Mouse (Mus musculus) Patski (cell line): ENCODE data around the gene Fam13c. TPM values are rescaled to one million over a fixed set of nuclear protein-coding genes. Genes with fewer than 3 reads are reported as not detected.
A peak's percentile ranks its signal among the peaks of the same experiment; 100 is the strongest.

ENCODE experiments used
- ATAC-seq: fragments of 100-300 bp; one replicate; pipeline ENCODE4 v1.8.0; 2021
- CTCF ChIA-PET: fragments of 350-600 bp; sonication (Branson Sonifier 250); formaldehyde crosslinking; loops from one replicate; lab custom pipeline; 2022; ENCODE audit warnings: inconsistent platforms; lab: Charles Lee
- POLR2A ChIA-PET: fragments of 350-600 bp; sonication (Branson Sonifier 250); formaldehyde crosslinking; loops from one replicate; lab custom pipeline; 2022; ENCODE audit warnings: antibody characterized with exemption, inconsistent platforms; lab: Charles Lee
- DNase-seq: peaks from one replicate; pipeline ENCODE4 v3.0.0-alpha.2; 2011; ENCODE audit warnings: low read depth, low spot score
- H3K27me3 ChIP-seq: fragments of 371-371 bp; one replicate; pipeline ENCODE4 v1.5.1; 2021
- CTCF ChIP-seq: fragments of 100-300 bp; IDR thresholded peaks from one replicate; pipeline ENCODE4 v1.5.1; 2021
- in situ Hi-C: fragments of 300-500 bp; cut with MboI; formaldehyde crosslinking; loops from 3 replicates; pipeline ENCODE4 v1.11.1; 2018; ENCODE audit warnings: low pct_unique_long_range_greater_than_20kb, mixed read lengths
- polyA plus RNA-seq: library from polyadenylated mRNA; unstranded; gene quantifications from one replicate; pipeline ENCODE4 v1.2.3, GENCODE M21; 2021

Fam13c gene
- polyA plus RNA-seq, 1 experiment from 2014 or later: 9.2 TPM

- DNase-seq: no peak
- no peaks in the 10 kb centered on the region for H3K27me3 ChIP-seq
- ATAC-seq: no peak
- ChIA-PET POLR2A (interaction anchor here (0.7 kb wide), 1 partner anchor 14 kb away, joined by 3 read pairs; no protein-coding TSS in a partner anchor), CTCF (interaction anchor here (1.7 kb wide), 1 partner anchor 9 kb away, joined by 5 read pairs; no protein-coding TSS in a partner anchor)
- in situ Hi-C loops: no loop called here
- no peak for TF ChIP-seq CTCF
Measured at GRCm38 (mm10) chr10:70458574-70459263, 18.4 kb downstream of the Fam13c start.

GRCm38 (mm10) chr10:70465638-70466037 lies 25.4 kb downstream of the Fam13c start:
- no peaks in the 10 kb centered on the region for H3K27me3 ChIP-seq
- no peak for ATAC-seq
- ChIA-PET POLR2A (no interaction called here), CTCF (no interaction called here)
- in situ Hi-C loops: no loop called here
- TF ChIP-seq CTCF: no peak
- no peak for DNase-seq

DNA sequence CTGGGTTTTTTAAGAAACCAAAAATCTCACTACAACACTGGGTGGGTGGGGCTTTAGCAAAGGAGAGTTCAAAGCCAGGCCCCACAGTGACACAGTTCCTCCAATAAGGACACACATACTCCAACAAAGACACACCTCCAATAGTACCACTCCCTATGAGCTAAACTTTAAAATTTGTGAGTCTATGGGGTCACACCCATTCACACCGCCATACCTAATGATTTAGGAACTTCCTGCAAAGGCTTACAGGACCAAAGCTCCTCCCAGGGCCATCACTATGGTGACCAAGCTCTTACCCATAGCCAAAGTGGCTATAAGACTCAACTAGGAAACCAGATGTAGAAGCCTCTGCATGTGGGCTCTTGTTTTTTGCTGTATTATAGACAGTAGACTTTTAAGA lies 30.6 kb downstream of the Fam13c start:
- no peak for ATAC-seq
- no peak for DNase-seq
- in situ Hi-C loops: no loop called here
- ChIA-PET POLR2A (no interaction called here), CTCF (no interaction called here)
- H3K27me3 ChIP-seq: no peaks in the 10 kb centered on the region
- TF ChIP-seq CTCF: no peak

- no peak for ATAC-seq
- POLR2A ChIA-PET: no interaction called here
- no peak for DNase-seq
- TF ChIP-seq CTCF: no peak
- in situ Hi-C loops: no loop called here
- H3K27me3 ChIP-seq: no peaks in the 10 kb centered on the region
- CTCF ChIA-PET: no interaction called here
Measured at GRCm38 (mm10) chr10:70477741-70478145, 37.5 kb downstream of the Fam13c start.

DNA sequence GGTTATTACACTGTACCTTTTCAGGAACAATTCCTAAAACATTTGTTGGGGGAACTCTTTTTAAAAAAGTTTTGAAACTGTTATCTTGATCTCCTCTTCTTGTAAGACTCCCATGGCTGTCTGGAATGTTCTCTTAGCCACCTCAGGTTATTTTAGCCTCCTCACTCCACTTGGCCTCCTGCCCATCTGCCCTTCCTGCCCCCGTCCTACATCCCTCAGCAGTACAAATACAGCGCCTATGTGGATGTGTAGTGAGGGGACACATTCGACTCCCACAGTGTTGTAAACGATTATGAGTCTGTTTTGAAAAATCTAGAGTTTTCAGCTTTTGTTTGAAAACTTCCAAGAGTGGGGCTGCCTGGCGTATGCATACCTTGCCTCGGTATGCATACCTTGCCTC lies 43.5 kb downstream of the Fam13c start:
- in situ Hi-C loops: no loop called here

DNA sequence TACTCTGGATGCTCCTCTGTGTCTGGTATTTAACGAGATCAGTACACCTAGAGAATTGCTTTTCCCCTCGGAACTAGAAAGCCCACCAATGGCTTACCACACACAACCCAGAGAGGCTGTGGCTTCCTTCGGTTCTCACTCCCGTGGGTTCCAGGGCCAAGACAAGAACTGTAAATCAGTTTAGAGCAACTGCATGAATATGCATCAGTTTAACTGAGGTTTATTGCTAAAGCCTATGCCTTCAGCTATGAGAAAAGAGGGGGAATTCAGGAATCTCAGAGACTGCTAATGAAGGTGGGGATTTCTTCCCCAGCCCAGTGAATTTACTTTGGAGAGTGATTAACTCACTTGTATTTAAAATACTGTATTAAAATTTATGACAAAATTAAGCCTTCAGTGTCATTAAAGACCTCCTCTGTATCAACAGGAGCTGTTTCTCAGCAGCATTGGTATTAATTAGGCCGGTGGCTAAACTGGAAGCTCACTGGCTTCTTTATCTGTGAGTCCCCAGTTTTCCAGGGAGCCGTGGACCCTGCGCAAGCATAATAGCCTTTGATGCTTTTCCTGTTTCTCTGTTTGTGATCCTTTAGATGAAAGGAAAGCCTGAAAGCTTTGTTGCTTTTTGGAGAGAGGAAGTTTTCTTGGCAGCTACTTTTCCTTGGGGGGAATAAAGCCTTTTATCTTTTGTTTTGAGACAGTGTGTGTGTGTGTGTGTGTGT lies 44.4 kb downstream of the Fam13c start:
- no peak for TF ChIP-seq CTCF
- no peaks in the 10 kb centered on the region for H3K27me3 ChIP-seq
- DNase-seq (no peak), ATAC-seq (no peak)
- in situ Hi-C loops: no loop called here
- CTCF ChIA-PET: interaction anchor here (2.1 kb wide), 1 partner anchor 9 kb away, joined by 7 read pairs; no protein-coding TSS in a partner anchor
- POLR2A ChIA-PET: no interaction called here

More for the DNA sequence above, 43.5 kb downstream of the Fam13c start:
- no peaks in the 10 kb centered on the region for H3K27me3 ChIP-seq
- ATAC-seq (no peak), DNase-seq (no peak)
- CTCF ChIA-PET: no interaction called here
- POLR2A ChIA-PET: no interaction called here
- no peak for TF ChIP-seq CTCF

GRCm38 (mm10) chr10:70485287-70485612 lies 45.0 kb downstream of the Fam13c start:
- in situ Hi-C loops: no loop called here
- no peak for TF ChIP-seq CTCF
- no peak for DNase-seq
- ATAC-seq: no peak
- CTCF ChIA-PET: interaction anchor here (2.1 kb wide), 1 partner anchor 9 kb away, joined by 7 read pairs; no protein-coding TSS in a partner anchor
- POLR2A ChIA-PET: no interaction called here
- no peaks in the 10 kb centered on the region for H3K27me3 ChIP-seq

DNA sequence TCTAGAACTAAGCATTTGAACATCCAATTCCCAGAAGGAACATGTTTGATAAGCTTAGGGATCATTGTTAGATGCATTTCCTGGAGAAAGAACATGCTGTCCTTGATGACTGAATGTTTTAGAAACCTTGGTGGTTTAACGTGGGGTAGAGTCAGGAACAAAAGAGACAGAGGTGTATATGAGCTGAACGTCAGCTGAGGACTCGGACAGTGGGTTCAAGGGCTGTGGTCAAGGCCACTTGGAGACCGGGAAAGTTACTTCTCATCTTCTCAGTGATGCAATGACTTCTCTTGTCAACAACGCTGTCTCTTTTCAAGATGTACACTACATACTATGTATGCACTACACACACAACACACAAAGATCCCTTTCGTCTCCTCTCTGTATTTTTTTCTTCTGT lies 46.4 kb downstream of the Fam13c start:
- in situ Hi-C loops: no loop called here
- ATAC-seq (no peak), DNase-seq (no peak)
- CTCF ChIA-PET: no interaction called here
- POLR2A ChIA-PET: no interaction called here
- TF ChIP-seq CTCF: no peak
- no peaks in the 10 kb centered on the region for H3K27me3 ChIP-seq

DNA sequence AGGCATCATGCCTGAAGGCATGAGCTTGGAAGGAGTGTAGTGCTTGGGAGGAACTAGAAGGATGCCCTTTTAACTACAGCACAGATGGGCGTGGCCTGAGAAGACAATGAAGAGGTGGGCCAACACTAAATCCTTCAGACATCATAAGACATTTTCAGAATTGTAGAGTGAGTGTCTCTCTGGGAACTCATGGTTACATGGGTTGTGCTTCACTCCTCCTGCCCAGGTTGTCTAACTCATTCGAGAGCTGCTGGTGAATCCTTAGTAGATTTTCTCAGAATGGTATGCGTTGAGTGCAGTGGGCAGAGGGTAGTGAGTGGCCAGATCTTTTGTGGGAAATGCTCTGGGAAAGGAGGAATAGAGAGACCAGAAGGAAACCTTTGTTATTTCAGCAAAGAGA lies 53.6 kb downstream of the Fam13c start:
- ChIA-PET POLR2A (interaction anchor here (0.7 kb wide), 2 partner anchors 19 to 65 kb away, joined by 3 read pairs; no protein-coding TSS in a partner anchor), CTCF (interaction anchor here (2.1 kb wide), 1 partner anchor 9 kb away, joined by 7 read pairs; no protein-coding TSS in a partner anchor)
- TF ChIP-seq CTCF: no peak
- DNase-seq (no peak), ATAC-seq (no peak)
- H3K27me3 ChIP-seq: no peaks in the 10 kb centered on the region
- in situ Hi-C loops: no loop called here

DNA sequence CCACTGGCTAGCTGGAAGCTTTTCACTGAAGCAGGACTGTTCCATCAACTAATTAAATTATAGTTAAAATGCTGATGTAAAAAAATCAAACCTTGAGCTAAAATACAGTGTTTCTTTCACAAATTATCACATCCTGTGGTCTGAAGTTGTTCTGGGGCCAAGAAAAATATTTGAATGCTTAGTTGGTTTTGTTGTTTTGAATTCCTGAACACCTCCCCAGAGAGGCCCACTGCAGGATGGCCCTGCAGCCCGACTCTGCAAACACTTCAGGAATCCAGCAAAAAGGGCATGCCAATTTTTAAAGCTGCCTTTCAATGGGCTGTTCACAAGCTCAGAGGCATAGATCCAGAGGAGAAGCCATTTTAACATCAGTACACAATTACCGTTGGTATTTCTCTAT lies 54.2 kb downstream of the Fam13c start:
- in situ Hi-C loops: no loop called here
- DNase-seq: peak; percentile 48
- ChIA-PET CTCF (interaction anchor here (2.1 kb wide), 1 partner anchor 9 kb away, joined by 7 read pairs; no protein-coding TSS in a partner anchor), POLR2A (interaction anchor here (0.7 kb wide), 2 partner anchors 19 to 66 kb away, joined by 3 read pairs; no protein-coding TSS in a partner anchor)
- no peaks in the 10 kb centered on the region for H3K27me3 ChIP-seq
- no peak for TF ChIP-seq CTCF
- peak; percentile 75 for ATAC-seq
